Comparison of ENCODE assay signal across 8 mouse cellular contexts in the genomic region with DNA sequence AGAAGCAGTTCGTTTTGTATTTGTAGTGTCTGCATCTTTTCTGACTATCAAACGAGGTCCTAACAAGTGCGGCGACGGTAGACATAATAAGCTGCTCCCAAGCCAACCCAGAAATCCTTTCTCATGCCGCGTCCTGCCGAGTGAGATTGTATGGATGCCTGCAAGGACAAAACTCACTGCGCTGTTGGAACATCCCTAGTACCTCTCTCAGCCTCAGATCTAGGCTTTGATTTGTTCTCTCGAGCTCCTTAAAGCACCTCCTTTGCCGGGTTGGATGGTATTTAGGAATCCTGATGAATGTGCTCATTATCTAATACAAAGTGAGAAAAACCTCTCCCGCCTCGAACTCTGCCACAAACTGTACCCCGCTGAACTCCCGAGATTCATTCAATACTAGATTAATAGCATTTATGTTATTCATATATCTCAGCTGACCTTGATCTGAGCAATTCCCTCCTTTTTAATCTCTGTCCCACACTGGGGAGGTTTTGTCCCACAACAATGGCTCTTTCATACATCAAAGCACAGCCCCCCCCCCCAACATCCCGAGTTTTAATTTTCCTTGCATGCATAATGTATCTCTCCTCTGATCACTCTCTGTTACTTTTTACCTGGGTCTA.
DNase-seq lines count a peak whose midpoint lies in the region; ATAC-seq and TF ChIP-seq lines count a peak whose summit lies in the region.
"Had no signal": no experiment of that assay in that cellular context is flagged by ENCODE, and none has a peak within 500 bp of the region (broad histone marks: within the 10 kb centered on the region; RNA-seq: fewer than 3 reads in every experiment).

No protein-coding gene starts in this region.

- H3K4me3 ChIP-seq in cerebellum, adult 2 months (replicated peaks; ENCODE audit: insufficient read depth, low read depth, low read length): peak overlapping the region; percentile 58
- H3K4me3 ChIP-seq: limb, embryonic 15.5 days had no signal

- peak; percentile 92 for DNase-seq in brain, embryonic 14.5 days (ENCODE audit: low read depth)
- peak; percentile 70 to 76 for DNase-seq in cerebellum, adult 2 months
- peak; percentile 19 to 40 for DNase-seq in frontal cortex, postnatal 10 days (ENCODE audit: low spot score in 2 of 2)
- DNase-seq in left cerebral cortex, postnatal 25 days (ENCODE audit: low spot score in 2 of 2): peak; percentile 73 to 85
- no peak for DNase-seq in urinary bladder, adult 2 months (ENCODE audit: low spot score)
- no peak for DNase-seq in thymus, postnatal 14 days

- no peaks in the 10 kb centered on the region for H3K4me1 ChIP-seq in cerebellum, adult 2 months (ENCODE audit: control insufficient read depth, insufficient read depth, low read length)

- intact Hi-C loops in left cerebral cortex, postnatal 25 days (cut with DNase I): loop anchor here (5.0 kb wide), 1 partner anchor 399 kb away; no protein-coding TSS in a partner anchor

- H3K27ac ChIP-seq in cerebellum, adult 2 months (ENCODE audit: insufficient read depth, low read length): no peak overlapping the region
- H3K27ac ChIP-seq: limb, embryonic 15.5 days had no signal

- H3K27me3 ChIP-seq in cerebellum, adult 2 months (ENCODE audit: control insufficient read depth, insufficient read depth, low read length): no peaks in the 10 kb centered on the region
- H3K27me3 ChIP-seq: limb, embryonic 15.5 days had no signal

- 5% methylated on average over 16 of the region's 16 CpGs for WGBS in cerebellum, adult 2 months

- no peak for TF ChIP-seq POLR2A in brain, embryonic 14.5 days (IDR thresholded peaks at IDR 0.05; ENCODE audit: borderline replicate concordance, extremely low read depth, insufficient read depth, insufficient read length, poor library complexity, severe bottlenecking)
- peak; percentile 41; the same call in 1 of the 2 replicates for TF ChIP-seq POLR2A in cerebellum, adult 2 months (IDR thresholded peaks at IDR 0.05; ENCODE audit: borderline replicate concordance, insufficient read depth, low read length)

- ATAC-seq in megakaryocyte, adult 5-6 weeks (ENCODE audit: poor library complexity, severe bottlenecking): no peak

- no peak for TF ChIP-seq CTCF in brain, embryonic 14.5 days (IDR thresholded peaks at IDR 0.05; ENCODE audit: borderline replicate concordance, extremely low read depth, insufficient read depth, insufficient read length)
- no peak for TF ChIP-seq CTCF in cerebellum, adult 2 months (IDR thresholded peaks at IDR 0.05; ENCODE audit: borderline replicate concordance, insufficient read depth, low read depth, low read length)

Comparison
In these comparisons a context has a peak if more than half of its experiments do, and no peak if none do; other contexts are left out.
1. DNase-seq: peak in brain, embryonic 14.5 days (single experiment), cerebellum, adult 2 months (2 of 2), frontal cortex, postnatal 10 days (2 of 2) and left cerebral cortex, postnatal 25 days (2 of 2); none in urinary bladder, adult 2 months (single experiment) and thymus, postnatal 14 days (single experiment).